Mouse (Mus musculus): ENCODE data around the gene Get4. TPM values are rescaled to one million over a fixed set of nuclear protein-coding genes. Genes with fewer than 3 reads are reported as not detected.

Get4 gene
- total RNA-seq, 1 experiment from 2014 or later: 62.4 TPM

DNA sequence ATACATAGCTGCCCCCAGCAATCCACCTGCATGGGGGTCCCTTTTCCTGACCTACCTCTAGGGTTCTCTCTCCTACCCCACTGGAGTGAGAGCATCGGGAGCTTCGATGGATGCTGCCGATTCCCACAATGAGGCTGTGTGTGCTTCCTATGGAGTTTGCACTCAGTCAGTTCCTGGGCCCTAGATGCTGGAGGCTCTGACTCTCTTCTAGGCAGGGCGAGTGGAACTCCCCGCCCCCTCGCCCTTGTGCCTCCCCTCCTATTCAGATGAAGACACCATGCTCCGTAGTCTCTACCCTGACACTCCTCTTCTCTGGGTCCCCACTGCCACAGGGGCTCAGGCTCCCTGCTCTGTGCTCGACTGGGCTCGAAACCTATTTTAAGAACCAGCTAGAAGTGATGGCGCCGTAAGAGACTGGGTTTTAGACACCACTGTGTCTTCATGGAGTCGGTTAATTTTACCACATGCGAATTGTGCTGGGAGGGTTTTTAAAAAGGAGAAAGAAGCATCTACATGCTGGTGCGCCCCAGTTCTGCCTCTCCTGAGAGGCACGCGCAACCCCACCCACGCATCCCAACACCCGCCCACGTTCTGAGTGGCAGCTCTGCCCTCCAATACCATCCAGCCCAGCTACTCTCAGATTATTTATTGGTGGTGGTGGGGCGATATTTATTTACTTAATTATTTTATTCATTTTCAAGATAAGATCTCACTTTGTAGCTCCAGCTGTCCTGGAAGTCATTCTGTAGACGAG, 65.8 kb downstream of the Get4 start:
- DNase-seq: no peak

Other genes starting within 250 kb of the Get4 start
- gene Prkar1b, start 102.3 kb upstream of the Get4 start, total RNA-seq (2021): 16.4 and 20.0 TPM in 2 replicates
- gene Dnaaf5, start 102.1 kb upstream of the Get4 start, total RNA-seq (2021): 18.9 and 20.4 TPM in 2 replicates
- gene Sun1, start 51.7 kb upstream of the Get4 start, total RNA-seq (2021): 63.6 and 78.6 TPM in 2 replicates
- 4.5 and 6.8 TPM in 2 replicates for gene Adap1, start 73.3 kb downstream of the Get4 start, total RNA-seq (2021)
- gene Cox19, start 99.1 kb downstream of the Get4 start, total RNA-seq (2021): 68.3 and 74.0 TPM in 2 replicates
- not detected in 2 replicates for gene Cyp2w1, start 100.3 kb downstream of the Get4 start, total RNA-seq (2021)
- 12.1 and 14.8 TPM in 2 replicates for gene Gpr146, start 125.4 kb downstream of the Get4 start, total RNA-seq (2021)
- gene C130050O18Rik, start 153.0 kb downstream of the Get4 start, total RNA-seq (2021): 0.30 TPM in 2 replicates
- gene Gper1, start 170.8 kb downstream of the Get4 start, total RNA-seq (2021): 4.6 and 6.3 TPM in 2 replicates
- 9.6 and 11.2 TPM in 2 replicates for gene 3110082I17Rik, start 208.2 kb downstream of the Get4 start, total RNA-seq (2021)
- 23.2 and 24.1 TPM in 2 replicates for gene Zfand2a, start 232.2 kb downstream of the Get4 start, total RNA-seq (2021)